Mouse (Mus musculus): ENCODE measurements at regions not wholly inside any gene's neighbourhood (a gene's known extent, or its start where the extent isn't known, plus 50 kb on each side); places are given as distances from the start of the nearest gene placed in this dataset.

GRCm38 (mm10) chr12:28969671-28970379 is 218.2 kb downstream of the Eipr1 start:
- H3K27me3 ChIP-seq (ENCODE audit: control insufficient read depth, insufficient read depth, low read length), result no peaks in the 10 kb centered on the region
- H3K4me3 ChIP-seq (ENCODE audit: control insufficient read depth, insufficient read depth, low read length), result no peak overlapping the region
- no peaks in the 10 kb centered on the region for H3K4me1 ChIP-seq (replicated peaks; ENCODE audit: control insufficient read depth, insufficient read depth, low read length)
- TF ChIP-seq CTCF (IDR thresholded peaks at IDR 0.05; ENCODE audit: borderline replicate concordance, control insufficient read depth, extremely low read depth, insufficient read depth, low read length, poor library complexity), result no peak
- no peak for TF ChIP-seq POLR2A (IDR thresholded peaks at IDR 0.05; ENCODE audit: control insufficient read depth, extremely low read depth, insufficient read depth, low read length, poor library complexity)
- no peak for DNase-seq
- no peaks in the 10 kb centered on the region for H3K36me3 ChIP-seq (ENCODE audit: control insufficient read depth, insufficient read depth, low read length)
- no peak overlapping the region for H3K27ac ChIP-seq (ENCODE audit: control insufficient read depth, insufficient read depth, low read length)
- whole genome bisulfite sequencing, result 75% methylated on average over 2 of the region's 2 CpGs

- no peaks in the 10 kb centered on the region for H3K4me1 ChIP-seq (replicated peaks; ENCODE audit: control insufficient read depth, insufficient read depth, low read length)
- no peaks in the 10 kb centered on the region for H3K36me3 ChIP-seq (ENCODE audit: control insufficient read depth, insufficient read depth, low read length)
- no peak overlapping the region for H3K4me3 ChIP-seq (ENCODE audit: control insufficient read depth, insufficient read depth, low read length)
- no peak overlapping the region for H3K27ac ChIP-seq (ENCODE audit: control insufficient read depth, insufficient read depth, low read length)
- 85% methylated on average over 6 of the region's 6 CpGs for WGBS
- no peak for TF ChIP-seq POLR2A (IDR thresholded peaks at IDR 0.05; ENCODE audit: control insufficient read depth, extremely low read depth, insufficient read depth, low read length, poor library complexity)
- TF ChIP-seq CTCF (IDR thresholded peaks at IDR 0.05; ENCODE audit: borderline replicate concordance, control insufficient read depth, extremely low read depth, insufficient read depth, low read length, poor library complexity), result no peak
- no peaks in the 10 kb centered on the region for H3K27me3 ChIP-seq (ENCODE audit: control insufficient read depth, insufficient read depth, low read length)
- DNase-seq, result no peak
These were observed 223.0 kb downstream of the Eipr1 start for GRCm38 (mm10) chr12:28974571-28975041.

- Histone ChIP-seq H3K36me3 (ENCODE audit: control insufficient read depth, insufficient read depth, low read length) (no peaks in the 10 kb centered on the region), H3K27me3 (ENCODE audit: control insufficient read depth, insufficient read depth, low read length) (no peaks in the 10 kb centered on the region), H3K4me3 (ENCODE audit: control insufficient read depth, insufficient read depth, low read length) (no peak overlapping the region), H3K4me1 (replicated peaks; ENCODE audit: control insufficient read depth, insufficient read depth, low read length) (no peaks in the 10 kb centered on the region), H3K27ac (ENCODE audit: control insufficient read depth, insufficient read depth, low read length) (no peak overlapping the region)
- 94% methylated on average over 5 of the region's 5 CpGs for whole genome bisulfite sequencing
- TF ChIP-seq CTCF (IDR thresholded peaks at IDR 0.05; ENCODE audit: borderline replicate concordance, control insufficient read depth, extremely low read depth, insufficient read depth, low read length, poor library complexity), result no peak
- no peak for TF ChIP-seq POLR2A (IDR thresholded peaks at IDR 0.05; ENCODE audit: control insufficient read depth, extremely low read depth, insufficient read depth, low read length, poor library complexity)
- no peak for DNase-seq
These were observed 223.6 kb downstream of the Eipr1 start for GRCm38 (mm10) chr12:28975249-28975648.

- TF ChIP-seq CTCF (IDR thresholded peaks at IDR 0.05; ENCODE audit: borderline replicate concordance, control insufficient read depth, extremely low read depth, insufficient read depth, low read length, poor library complexity) (no peak), POLR2A (IDR thresholded peaks at IDR 0.05; ENCODE audit: control insufficient read depth, extremely low read depth, insufficient read depth, low read length, poor library complexity) (no peak)
- 83% methylated on average over 7 of the region's 7 CpGs for WGBS
- DNase-seq, result no peak
These were observed 228.1 kb downstream of the Eipr1 start for GRCm38 (mm10) chr12:28979679-28980078.

DNA sequence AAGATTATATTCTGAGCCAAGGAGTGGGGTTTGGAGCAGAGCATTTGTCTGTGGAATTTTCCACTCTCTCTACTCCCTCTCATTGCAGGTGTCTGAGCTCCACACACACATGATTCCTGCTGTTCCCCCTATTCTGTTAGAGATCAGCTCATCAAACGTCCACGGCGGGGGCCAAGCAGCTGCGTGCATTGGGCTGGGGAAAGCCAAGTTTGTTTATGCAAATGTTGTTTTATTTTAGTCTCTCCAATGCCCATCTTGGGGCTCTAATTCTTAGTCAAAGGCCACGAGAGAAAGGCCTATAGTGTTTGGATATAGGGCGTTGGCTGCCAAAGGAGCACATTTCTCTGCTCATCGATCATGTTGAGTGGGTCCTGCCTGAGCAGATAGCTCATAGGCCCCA is 234.6 kb downstream of the Eipr1 start:
- WGBS, result 88% methylated on average over 7 of the region's 7 CpGs
- no peak overlapping the region for H3K4me3 ChIP-seq (ENCODE audit: control insufficient read depth, insufficient read depth, low read length)
- H3K36me3 ChIP-seq (ENCODE audit: control insufficient read depth, insufficient read depth, low read length), result no peaks in the 10 kb centered on the region
- H3K27me3 ChIP-seq (ENCODE audit: control insufficient read depth, insufficient read depth, low read length), result no peaks in the 10 kb centered on the region
- no peak overlapping the region for H3K27ac ChIP-seq (ENCODE audit: control insufficient read depth, insufficient read depth, low read length)
- no peak for DNase-seq
- H3K4me1 ChIP-seq (replicated peaks; ENCODE audit: control insufficient read depth, insufficient read depth, low read length), result no peaks in the 10 kb centered on the region
- TF ChIP-seq CTCF (IDR thresholded peaks at IDR 0.05; ENCODE audit: borderline replicate concordance, control insufficient read depth, extremely low read depth, insufficient read depth, low read length, poor library complexity) (no peak), POLR2A (IDR thresholded peaks at IDR 0.05; ENCODE audit: control insufficient read depth, extremely low read depth, insufficient read depth, low read length, poor library complexity) (no peak)

More at GRCm38 (mm10) chr12:28979679-28980078, 228.1 kb downstream of the Eipr1 start:
- no peaks in the 10 kb centered on the region for H3K27me3 ChIP-seq (ENCODE audit: control insufficient read depth, insufficient read depth, low read length)
- no peak overlapping the region for H3K27ac ChIP-seq (ENCODE audit: control insufficient read depth, insufficient read depth, low read length)
- no peaks in the 10 kb centered on the region for H3K36me3 ChIP-seq (ENCODE audit: control insufficient read depth, insufficient read depth, low read length)
- no peak overlapping the region for H3K4me3 ChIP-seq (ENCODE audit: control insufficient read depth, insufficient read depth, low read length)
- no peaks in the 10 kb centered on the region for H3K4me1 ChIP-seq (replicated peaks; ENCODE audit: control insufficient read depth, insufficient read depth, low read length)

GRCm38 (mm10) chr12:28997474-28998192 is 246.0 kb downstream of the Eipr1 start:
- WGBS, result 81% methylated on average over 15 of the region's 15 CpGs
- Histone ChIP-seq H3K4me1 (replicated peaks; ENCODE audit: control insufficient read depth, insufficient read depth, low read length) (no peaks in the 10 kb centered on the region), H3K27me3 (ENCODE audit: control insufficient read depth, insufficient read depth, low read length) (no peaks in the 10 kb centered on the region), H3K4me3 (ENCODE audit: control insufficient read depth, insufficient read depth, low read length) (no peak overlapping the region), H3K27ac (ENCODE audit: control insufficient read depth, insufficient read depth, low read length) (no peak overlapping the region), H3K36me3 (ENCODE audit: control insufficient read depth, insufficient read depth, low read length) (no peaks in the 10 kb centered on the region)
- no peak for DNase-seq
- TF ChIP-seq CTCF (IDR thresholded peaks at IDR 0.05; ENCODE audit: borderline replicate concordance, control insufficient read depth, extremely low read depth, insufficient read depth, low read length, poor library complexity), result no peak
- TF ChIP-seq POLR2A (IDR thresholded peaks at IDR 0.05; ENCODE audit: control insufficient read depth, extremely low read depth, insufficient read depth, low read length, poor library complexity), result no peak

Measured in thymus, adult 2 months (tissue).